Mouse (Mus musculus) heart, adult 2 months (tissue): ENCODE data around the gene Klf8. TPM values are rescaled to one million over a fixed set of nuclear protein-coding genes. Genes with fewer than 3 reads are reported as not detected.
"Not testable (repeated sequence)": the region's sequence is repeated elsewhere in the genome, so short reads cannot be mapped to it uniquely, and the experiment has no call there.

ENCODE experiments used
- DNase-seq, 2 experiments: peaks; one replicate each; pipeline ENCODE4 v3.0.0; 2021
- H3K27ac ChIP-seq: fragments of 200-600 bp; 2 replicates; pipeline ENCODE4 v1.8.1; 2022
- H3K27me3 ChIP-seq: fragments of 200-500 bp; 2 replicates; pipeline ENCODE4 v1.6.1; 2012; ENCODE audit warnings: mild to moderate bottlenecking, low read length, inconsistent platforms, mixed read lengths; ENCODE audit not compliant: control insufficient read depth, insufficient read depth
- H3K36me3 ChIP-seq: fragments of 200-500 bp; 2 replicates; pipeline ENCODE4 v1.6.1; 2012; ENCODE audit warnings: low read length, inconsistent platforms; ENCODE audit not compliant: control insufficient read depth, insufficient read depth
- H3K4me1 ChIP-seq: fragments of 200-500 bp; 2 replicates; pipeline ENCODE4 v1.6.1; 2011; ENCODE audit warnings: low read length; ENCODE audit not compliant: control insufficient read depth, insufficient read depth
- H3K4me3 ChIP-seq: fragments of 200-600 bp; 2 replicates; pipeline ENCODE4 v1.8.1; 2022
- H3K79me2 ChIP-seq: fragments of 200-500 bp; replicated peaks from 2 replicates; pipeline ENCODE4 v1.6.1; 2012; ENCODE audit warnings: mild to moderate bottlenecking, inconsistent platforms, low read length, moderate library complexity, mixed read lengths; ENCODE audit not compliant: control insufficient read depth, insufficient read depth
- H3K9ac ChIP-seq: fragments of 200-500 bp; 2 replicates; pipeline ENCODE4 v1.6.1; 2012; ENCODE audit warnings: low read depth, mild to moderate bottlenecking, control low read depth, inconsistent platforms, low read length, mixed read lengths
- CTCF ChIP-seq: fragments of 200-600 bp; IDR thresholded peaks from 2 replicates; pipeline ENCODE4 v1.8.1; 2022; ENCODE audit warnings: antibody characterized with exemption, mild to moderate bottlenecking, moderate library complexity
- EP300 ChIP-seq: fragments of 200-500 bp; IDR thresholded peaks from 2 replicates; pipeline ENCODE4 v1.6.1; 2011; ENCODE audit warnings: low read depth, low read length, control low read depth; ENCODE audit not compliant: insufficient read depth
- POLR2A ChIP-seq: fragments of 200-500 bp; IDR thresholded peaks from 2 replicates; pipeline ENCODE4 v1.6.1; 2011; ENCODE audit warnings: mild to moderate bottlenecking, low read depth, low read length, control low read depth; ENCODE audit not compliant: insufficient read depth
- WGBS: fragments of 180-500 bp; shearing (Covaris S2); methylation state at CpG from one replicate; pipeline ENCODE4 v1.1.7; 2018; 5-methylcytosine and 5-hydroxymethylcytosine counted together
- intact Hi-C: fragments of 180-260 bp; cut with DNase I; formaldehyde crosslinking; loops from one replicate; pipeline ENCODE4 v1.15.1; 2025
- long read RNA-seq: library from polyadenylated mRNA; stranded (forward); transcript quantifications from one replicate; pipeline ENCODE4 v2.0.0, GENCODE M21; 2021
- polyA plus RNA-seq: library from polyadenylated mRNA; depleted of rRNA; stranded (reverse); fragments of >200 nt; gene quantifications from 2 replicates; pipeline ENCODE4 v1.2.3, GENCODE M21; 2012; rRNA removed
- total RNA-seq, 2 experiments: library from RNA; stranded (reverse); gene quantifications; 2 replicates each; pipeline ENCODE4 v1.2.3; 2021

Klf8 gene
- total RNA-seq = under 1 TPM; 0.13 to 0.20 TPM
- polyA plus RNA-seq = 0.21 and 0.35 TPM in 2 replicates
- long read RNA-seq = 0 reads

DNA sequence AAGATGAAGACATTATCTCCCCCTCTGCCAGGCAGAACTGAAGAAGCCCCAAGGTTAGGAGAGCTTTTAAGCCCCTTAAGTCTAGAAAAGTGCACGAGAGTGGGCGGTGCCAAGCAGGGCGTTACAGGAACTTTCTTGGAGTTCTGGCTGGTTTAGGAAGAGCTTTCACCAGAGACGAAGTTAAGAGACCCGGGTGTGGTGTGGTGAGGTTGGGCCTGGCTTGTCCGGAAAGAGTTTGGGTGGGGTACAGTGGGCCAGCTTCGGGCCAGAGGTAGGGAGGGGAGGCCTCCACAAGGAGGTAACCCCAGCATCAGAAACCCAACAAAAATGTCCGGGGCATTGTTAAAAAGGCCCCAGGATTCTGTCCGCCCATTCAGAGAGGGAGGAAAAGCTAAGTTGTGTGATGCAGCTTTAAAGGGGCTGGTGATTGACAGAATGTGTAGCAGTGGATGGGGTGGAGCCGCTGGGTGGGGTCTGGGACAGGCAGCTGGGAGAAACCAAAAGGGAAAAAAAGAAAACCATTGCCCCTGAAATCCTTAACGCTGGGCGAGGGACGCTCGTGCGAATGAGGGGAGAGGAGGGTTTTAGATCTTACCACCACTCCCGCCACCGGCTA is at the start of gene Klf8:
Gene Klf8 (plus strand): TSS at position 163 of the 616 bp plus-strand sequence.
- Histone ChIP-seq H3K27ac (no peak within 1 kb of the TSS), H3K36me3 (no peaks in the 10 kb centered on the region), H3K4me3 (peak within 1 kb of the TSS; percentile 35), H3K27me3 (no peaks in the 10 kb centered on the region), H3K79me2 (no peaks in the 10 kb centered on the region), H3K4me1 (no peaks in the 10 kb centered on the region), H3K9ac (peak within 1 kb of the TSS; percentile 50; the same call in 1 of the 2 replicates)
- 23% methylated on average over 17 of the region's 17 CpGs for WGBS
- intact Hi-C loops = no loop called here
- no peak for DNase-seq
- TF ChIP-seq CTCF = no peak

DNA sequence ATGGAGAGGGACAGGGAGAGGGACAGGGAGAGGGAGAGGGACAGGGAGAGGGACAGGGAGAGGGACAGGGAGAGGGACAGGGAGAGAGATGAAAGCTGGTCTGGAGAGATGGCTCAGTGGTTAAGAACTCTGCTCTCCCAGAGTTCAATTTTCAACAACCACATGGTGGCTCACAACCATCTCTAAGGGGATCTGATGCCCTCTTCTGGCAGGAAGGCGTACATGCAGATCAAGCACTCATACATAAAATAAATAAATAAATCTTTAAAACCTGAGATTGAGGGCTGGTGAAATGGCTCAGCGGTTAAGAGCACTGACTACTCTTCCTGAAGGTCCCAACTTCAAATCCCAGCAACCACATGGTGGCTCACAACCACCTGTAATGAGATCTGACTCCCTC is 38.1 kb upstream of the Klf8 start:
- H3K9ac ChIP-seq, H3K4me1 ChIP-seq, DNase-seq, intact Hi-C loops, H3K4me3 ChIP-seq, H3K79me2 ChIP-seq, H3K36me3 ChIP-seq, H3K27ac ChIP-seq, H3K27me3 ChIP-seq: not testable (repeated sequence)
- peak; percentile 55 for TF ChIP-seq CTCF
- 80% methylated on average over 2 of the region's 2 CpGs for WGBS

DNA sequence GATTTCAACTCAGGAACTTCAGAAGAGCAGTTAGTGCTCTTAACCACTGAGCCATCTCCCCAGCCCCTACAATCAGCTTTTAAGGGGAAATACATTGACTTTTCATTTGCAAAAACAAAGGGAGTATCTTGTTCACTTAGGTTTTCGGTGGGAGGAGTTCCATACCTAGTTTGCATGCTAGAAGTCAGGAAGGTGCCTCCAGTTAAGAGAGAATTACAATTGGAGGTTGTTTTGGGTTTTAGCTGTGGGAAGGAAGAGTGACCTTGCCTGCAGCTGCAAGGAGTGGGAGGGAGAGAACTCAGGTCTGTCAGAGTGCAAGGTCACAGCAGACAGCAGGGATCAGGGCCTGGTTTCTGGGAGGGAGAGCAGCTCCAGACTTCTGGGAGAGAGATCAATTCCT is 26.2 kb upstream of the Klf8 start:
- TF ChIP-seq POLR2A = no peak
- TF ChIP-seq EP300 = no peak
- no peak for TF ChIP-seq CTCF
- DNase-seq = no peak
- H3K4me3 ChIP-seq = no peak overlapping the region
- no peaks in the 10 kb centered on the region for H3K27me3 ChIP-seq
- H3K4me1 ChIP-seq = no peaks in the 10 kb centered on the region
- WGBS = 50% methylated on average over 1 of the region's 1 CpGs
- no peaks in the 10 kb centered on the region for H3K36me3 ChIP-seq
- H3K79me2 ChIP-seq = no peaks in the 10 kb centered on the region
- intact Hi-C loops = no loop called here
- no peak overlapping the region for H3K9ac ChIP-seq
- no peak overlapping the region for H3K27ac ChIP-seq

DNA sequence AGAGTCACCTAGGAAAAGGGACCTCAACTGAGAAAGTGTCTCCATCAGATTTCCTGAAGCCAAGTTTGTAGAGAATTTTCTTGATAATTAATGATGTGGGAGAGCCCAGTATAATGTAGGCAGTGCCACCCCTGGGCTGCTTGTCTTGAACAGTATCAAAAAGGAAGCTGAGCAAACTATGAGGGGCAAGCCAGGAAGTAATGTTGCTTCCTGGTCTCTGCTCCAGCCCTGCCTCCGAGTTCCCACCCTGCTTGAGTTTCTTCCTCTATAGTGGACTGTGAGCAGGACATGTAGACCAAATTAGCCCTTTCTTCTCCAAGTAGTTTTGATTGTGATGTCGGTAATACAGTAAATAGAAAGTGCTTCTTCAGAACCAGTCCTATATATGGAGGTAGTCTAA is 6.0 kb upstream of the Klf8 start:
- Histone ChIP-seq H3K36me3 (no peaks in the 10 kb centered on the region), H3K27ac (no peak overlapping the region), H3K27me3 (no peaks in the 10 kb centered on the region), H3K79me2 (no peaks in the 10 kb centered on the region), H3K9ac (no peak overlapping the region), H3K4me3 (no peak overlapping the region), H3K4me1 (no peaks in the 10 kb centered on the region)
- WGBS = 19% methylated on average over 2 of the region's 2 CpGs
- TF ChIP-seq CTCF = no peak
- no peak for TF ChIP-seq EP300
- no peak for TF ChIP-seq POLR2A
- intact Hi-C loops = no loop called here
- no peak for DNase-seq

DNA sequence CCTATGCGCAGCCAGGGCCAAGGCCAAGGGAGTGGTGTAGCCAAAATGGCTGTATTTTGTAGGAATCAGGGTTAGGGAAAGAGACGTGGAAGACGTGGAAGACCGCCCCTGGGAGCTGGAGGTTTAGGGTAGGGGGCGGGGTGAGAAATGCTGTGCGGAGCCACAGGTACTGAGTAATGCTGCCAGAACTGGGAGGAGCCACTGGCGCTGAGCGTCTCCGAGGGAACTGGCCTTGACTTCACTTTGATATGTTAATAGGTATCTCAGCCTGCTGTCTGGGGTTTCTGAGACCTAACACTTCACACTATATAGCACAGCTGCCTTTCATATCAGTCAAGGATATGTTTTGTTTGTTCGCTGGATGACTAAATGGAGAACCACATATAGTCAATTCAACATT is 4.0 kb upstream of the Klf8 start:
- TF ChIP-seq EP300 = no peak
- no peak for TF ChIP-seq CTCF
- no peak for TF ChIP-seq POLR2A
- H3K36me3 ChIP-seq = no peaks in the 10 kb centered on the region
- WGBS = 22% methylated on average over 10 of the region's 10 CpGs

DNA sequence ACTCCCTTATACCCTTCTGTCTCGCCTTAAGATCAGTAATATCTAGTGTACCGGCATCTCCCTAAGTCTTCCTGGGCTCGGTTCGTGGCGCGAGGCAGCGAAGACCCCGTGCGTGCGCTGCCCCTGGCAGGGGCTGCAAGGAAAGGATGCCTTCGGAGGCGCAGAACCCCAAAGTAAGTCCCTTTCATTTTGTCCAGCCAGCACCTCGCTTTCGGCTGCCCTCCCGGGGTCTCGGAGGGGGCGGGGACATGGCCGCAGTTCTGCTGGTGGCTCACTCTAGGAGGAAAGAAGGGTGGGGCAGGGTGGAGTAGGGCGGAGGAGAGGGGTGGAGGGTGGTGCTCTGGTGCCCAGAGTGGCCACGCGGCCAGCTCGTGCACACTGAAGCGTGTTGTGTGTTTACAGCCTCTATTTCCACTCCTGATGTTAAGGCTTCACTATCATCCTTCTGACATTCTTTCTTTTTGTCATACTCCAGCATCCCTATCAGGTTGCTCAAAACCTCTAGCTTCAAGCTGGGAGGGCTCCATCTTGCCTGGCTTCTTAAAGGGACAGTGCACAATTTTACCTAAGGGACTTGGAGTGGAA is 746 bp downstream of the Klf8 start:
- DNase-seq = peak; percentile 3 to 26
- intact Hi-C loops = no loop called here
- Histone ChIP-seq H3K36me3 (no peaks in the 10 kb centered on the region), H3K4me1 (no peaks in the 10 kb centered on the region), H3K79me2 (no peaks in the 10 kb centered on the region), H3K27me3 (no peaks in the 10 kb centered on the region), H3K4me3 (peak overlapping the region; percentile 35), H3K9ac (peak overlapping the region; percentile 50; the same call in 1 of the 2 replicates), H3K27ac (no peak overlapping the region)
- no peak for TF ChIP-seq POLR2A
- no peak for TF ChIP-seq CTCF
- no peak for TF ChIP-seq EP300
- WGBS = 19% methylated on average over 23 of the region's 23 CpGs

More for the DNA sequence above, 4.0 kb upstream of the Klf8 start:
- intact Hi-C loops = no loop called here
- Histone ChIP-seq H3K4me3 (no peak overlapping the region), H3K27me3 (no peaks in the 10 kb centered on the region), H3K4me1 (no peaks in the 10 kb centered on the region), H3K27ac (no peak overlapping the region), H3K79me2 (no peaks in the 10 kb centered on the region), H3K9ac (no peak overlapping the region)
- no peak for DNase-seq
